Mouse (Mus musculus): Measurements from ENCODE around the gene Cd27.
A peak's percentile ranks its signal among the peaks of the same experiment; 100 is the strongest.
"Not testable (repeated sequence)": the region's sequence is repeated elsewhere in the genome, so short reads cannot be mapped to it uniquely, and the experiment has no call there.

The Cd27 gene

DNA sequence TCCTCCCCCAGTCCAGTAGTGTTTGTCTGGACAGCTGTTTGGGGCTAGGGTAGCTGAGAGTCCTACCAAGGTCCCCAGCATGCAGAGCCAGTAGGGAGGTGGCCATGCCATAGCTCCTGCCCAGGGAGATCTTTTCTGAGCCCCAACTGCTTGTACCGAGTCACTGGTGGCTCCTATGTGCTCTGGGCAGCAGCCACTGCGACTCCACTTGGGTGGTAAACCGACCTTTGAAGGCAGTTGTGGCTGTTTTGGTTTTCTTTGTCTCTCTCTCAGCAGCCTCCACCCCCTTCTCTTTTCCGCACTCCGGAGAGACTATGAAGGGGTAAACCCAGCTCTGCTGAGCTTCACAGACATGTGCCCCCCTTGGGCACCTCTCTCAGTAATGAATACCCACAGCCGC, at the start of gene Cd27:
Gene Cd27, minus strand, starts transcription at position 229 of the 400 bp plus-strand sequence.
- Histone ChIP-seq H3K27me3 (ENCODE audit: control insufficient read depth, insufficient read depth, low read length, poor library complexity, severe bottlenecking) (no peaks in the 10 kb centered on the region), H3K36me3 (ENCODE audit: control insufficient read depth, insufficient read depth, low read length, poor library complexity, severe bottlenecking) (no peaks in the 10 kb centered on the region)
- DNase-seq (ENCODE audit: low read depth, low spot score) = no peak

DNA sequence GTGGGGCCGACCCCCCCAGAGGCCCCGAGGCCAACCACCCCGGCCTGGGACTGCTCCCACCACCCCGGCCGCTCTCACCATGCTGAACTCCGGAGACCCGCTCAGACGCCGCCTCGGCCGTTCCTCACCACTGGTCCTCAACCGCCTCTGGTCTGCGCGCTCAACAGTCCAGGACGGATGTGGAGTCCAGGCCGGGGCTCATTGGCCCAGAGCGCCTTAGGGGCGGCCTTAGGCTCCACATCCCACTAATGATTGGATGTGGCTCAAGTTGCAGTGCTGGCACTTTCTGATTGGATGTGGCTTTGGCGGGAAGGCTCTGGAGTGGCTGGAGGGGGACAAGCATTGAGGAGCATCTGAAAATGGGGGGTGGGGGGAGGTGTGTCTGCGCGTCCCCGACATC, 49.1 kb upstream of the Cd27 start, which contains the start of gene Tuba3a:
Gene Tuba3a, minus strand, starts transcription at position 153 of the 400 bp plus-strand sequence.
- Histone ChIP-seq H3K27me3 (ENCODE audit: control insufficient read depth, insufficient read depth, low read length, poor library complexity, severe bottlenecking) (no peaks in the 10 kb centered on the region), H3K36me3 (ENCODE audit: control insufficient read depth, insufficient read depth, low read length, poor library complexity, severe bottlenecking) (no peaks in the 10 kb centered on the region)
- DNase-seq (ENCODE audit: low read depth, low spot score) = no peak

- Histone ChIP-seq H3K27me3 (ENCODE audit: control insufficient read depth, insufficient read depth, low read length, poor library complexity, severe bottlenecking) (no peaks in the 10 kb centered on the region), H3K36me3 (ENCODE audit: control insufficient read depth, insufficient read depth, low read length, poor library complexity, severe bottlenecking) (no peaks in the 10 kb centered on the region)
- no peak for DNase-seq (ENCODE audit: low read depth, low spot score)
Observed at GRCm38 (mm10) chr6:125284751-125285150, 47.9 kb upstream of the Cd27 start.

DNA sequence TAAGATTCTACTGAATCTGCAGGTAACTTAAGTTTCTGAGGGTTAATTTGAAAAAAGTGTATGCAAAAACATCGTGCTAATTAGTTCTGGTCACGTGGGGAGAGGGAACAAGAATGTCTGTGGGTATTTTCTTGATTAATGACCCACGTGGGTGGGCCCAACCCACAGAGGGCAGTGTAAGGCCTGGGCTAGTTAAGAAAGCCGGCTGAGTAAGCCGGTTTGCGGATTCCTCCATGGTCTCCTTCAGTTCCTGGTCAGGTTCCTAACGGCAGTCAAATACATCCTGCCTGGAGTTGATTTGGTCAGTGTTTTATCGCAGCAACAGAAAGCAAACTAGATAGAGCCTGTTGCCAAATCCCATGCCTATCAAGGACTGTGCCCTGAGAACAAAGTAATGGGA, 47.4 kb upstream of the Cd27 start:
- Histone ChIP-seq H3K27me3 (ENCODE audit: control insufficient read depth, insufficient read depth, low read length, poor library complexity, severe bottlenecking) (no peaks in the 10 kb centered on the region), H3K36me3 (ENCODE audit: control insufficient read depth, insufficient read depth, low read length, poor library complexity, severe bottlenecking) (no peaks in the 10 kb centered on the region)
- DNase-seq (ENCODE audit: low read depth, low spot score) = no peak

GRCm38 (mm10) chr6:125282721-125283120, 45.9 kb upstream of the Cd27 start:
- not testable (repeated sequence) for H3K36me3 ChIP-seq (ENCODE audit: control insufficient read depth, insufficient read depth, low read length, poor library complexity, severe bottlenecking); DNase-seq (ENCODE audit: low read depth, low spot score); H3K27me3 ChIP-seq (ENCODE audit: control insufficient read depth, insufficient read depth, low read length, poor library complexity, severe bottlenecking)

DNA sequence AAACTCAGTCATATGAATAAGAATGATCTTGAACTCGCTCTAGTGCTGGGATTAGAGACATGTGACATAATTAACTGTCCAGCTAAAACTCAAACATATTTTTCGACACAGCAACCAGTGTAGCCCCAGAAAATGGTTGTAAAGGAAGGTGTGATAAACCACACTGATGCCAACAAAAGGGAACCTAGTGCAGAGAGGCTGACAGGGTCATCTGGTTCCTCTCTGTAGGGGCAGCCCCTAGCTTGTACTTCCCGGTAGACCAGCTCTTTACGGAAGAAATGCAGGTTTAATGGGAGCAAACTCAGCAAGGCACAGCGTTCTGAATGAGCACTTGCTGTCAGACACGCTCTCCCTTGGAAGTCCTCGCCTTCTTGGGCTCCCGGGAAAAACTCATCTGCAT, 42.9 kb upstream of the Cd27 start:
- DNase-seq (ENCODE audit: low read depth, low spot score) = peak; percentile 36
- Histone ChIP-seq H3K36me3 (ENCODE audit: control insufficient read depth, insufficient read depth, low read length, poor library complexity, severe bottlenecking) (no peaks in the 10 kb centered on the region), H3K27me3 (ENCODE audit: control insufficient read depth, insufficient read depth, low read length, poor library complexity, severe bottlenecking) (no peaks in the 10 kb centered on the region)

- no peaks in the 10 kb centered on the region for H3K36me3 ChIP-seq (ENCODE audit: control insufficient read depth, insufficient read depth, low read length, poor library complexity, severe bottlenecking)
- no peaks in the 10 kb centered on the region for H3K27me3 ChIP-seq (ENCODE audit: control insufficient read depth, insufficient read depth, low read length, poor library complexity, severe bottlenecking)
- peak; percentile 62 for DNase-seq (ENCODE audit: low read depth, low spot score)
Observed at GRCm38 (mm10) chr6:125274841-125275563, 38.2 kb upstream of the Cd27 start.

GRCm38 (mm10) chr6:125272228-125272785, 35.5 kb upstream of the Cd27 start:
- peak; percentile 89 for DNase-seq (ENCODE audit: low read depth, low spot score)
- Histone ChIP-seq H3K36me3 (ENCODE audit: control insufficient read depth, insufficient read depth, low read length, poor library complexity, severe bottlenecking) (no peaks in the 10 kb centered on the region), H3K27me3 (ENCODE audit: control insufficient read depth, insufficient read depth, low read length, poor library complexity, severe bottlenecking) (no peaks in the 10 kb centered on the region)

GRCm38 (mm10) chr6:125271455-125272227, 34.8 kb upstream of the Cd27 start:
- Histone ChIP-seq H3K36me3 (ENCODE audit: control insufficient read depth, insufficient read depth, low read length, poor library complexity, severe bottlenecking) (no peaks in the 10 kb centered on the region), H3K27me3 (ENCODE audit: control insufficient read depth, insufficient read depth, low read length, poor library complexity, severe bottlenecking) (no peaks in the 10 kb centered on the region)
- DNase-seq (ENCODE audit: low read depth, low spot score) = peak; percentile 93

- no peak for DNase-seq (ENCODE audit: low read depth, low spot score)
- Histone ChIP-seq H3K36me3 (ENCODE audit: control insufficient read depth, insufficient read depth, low read length, poor library complexity, severe bottlenecking) (no peaks in the 10 kb centered on the region), H3K27me3 (ENCODE audit: control insufficient read depth, insufficient read depth, low read length, poor library complexity, severe bottlenecking) (no peaks in the 10 kb centered on the region)
Observed at GRCm38 (mm10) chr6:125268799-125269198, 32.0 kb upstream of the Cd27 start.

- Histone ChIP-seq H3K27me3 (ENCODE audit: control insufficient read depth, insufficient read depth, low read length, poor library complexity, severe bottlenecking) (no peaks in the 10 kb centered on the region), H3K36me3 (ENCODE audit: control insufficient read depth, insufficient read depth, low read length, poor library complexity, severe bottlenecking) (no peaks in the 10 kb centered on the region)
- no peak for DNase-seq (ENCODE audit: low read depth, low spot score)
Observed at GRCm38 (mm10) chr6:125267469-125267868, 30.7 kb upstream of the Cd27 start.

DNA sequence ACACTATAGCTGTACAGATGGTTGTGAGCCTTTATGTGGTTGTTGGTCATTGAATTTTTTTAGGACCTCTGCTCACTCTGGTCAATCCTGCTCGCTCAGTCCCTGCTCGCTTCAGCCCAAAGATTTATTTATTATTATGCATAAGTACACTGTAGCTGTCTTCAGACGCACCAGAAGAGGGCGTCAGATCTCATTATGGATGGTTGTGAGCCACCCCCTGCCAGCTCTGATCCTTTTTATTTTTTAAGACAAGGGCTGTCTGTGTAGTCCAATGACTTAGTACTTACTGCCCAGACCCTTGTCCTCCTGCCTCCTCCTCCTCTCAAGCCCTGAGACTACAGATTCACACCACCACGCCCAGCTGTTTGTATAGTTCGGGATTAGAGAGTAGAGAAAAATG, 29.8 kb upstream of the Cd27 start:
- H3K27me3 ChIP-seq (ENCODE audit: control insufficient read depth, insufficient read depth, low read length, poor library complexity, severe bottlenecking); H3K36me3 ChIP-seq (ENCODE audit: control insufficient read depth, insufficient read depth, low read length, poor library complexity, severe bottlenecking); DNase-seq (ENCODE audit: low read depth, low spot score): not testable (repeated sequence)

DNA sequence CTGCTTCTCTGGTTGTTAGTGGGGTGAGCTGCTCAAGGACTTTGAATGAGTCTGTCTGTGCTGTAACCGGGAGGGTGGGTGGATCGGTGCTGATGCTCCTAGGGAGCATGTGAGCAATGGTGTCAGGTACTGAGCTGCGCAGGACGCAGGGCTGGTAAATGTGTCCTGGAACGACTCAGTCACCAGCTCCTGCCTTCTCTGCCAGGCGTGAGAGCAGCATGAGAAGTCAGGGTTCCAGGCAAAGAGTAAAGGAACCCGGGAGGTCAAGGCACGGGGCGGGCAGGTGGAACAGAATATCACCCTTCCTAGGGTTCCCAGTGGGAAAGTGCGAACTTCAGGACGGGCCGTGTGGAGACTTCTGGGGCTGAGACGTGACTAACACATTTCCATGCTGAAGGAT, 29.3 kb upstream of the Cd27 start:
- Histone ChIP-seq H3K36me3 (ENCODE audit: control insufficient read depth, insufficient read depth, low read length, poor library complexity, severe bottlenecking) (no peaks in the 10 kb centered on the region), H3K27me3 (ENCODE audit: control insufficient read depth, insufficient read depth, low read length, poor library complexity, severe bottlenecking) (no peaks in the 10 kb centered on the region)
- DNase-seq (ENCODE audit: low read depth, low spot score) = no peak

GRCm38 (mm10) chr6:125265239-125265638, 28.4 kb upstream of the Cd27 start:
- no peaks in the 10 kb centered on the region for H3K36me3 ChIP-seq (ENCODE audit: control insufficient read depth, insufficient read depth, low read length, poor library complexity, severe bottlenecking)
- H3K27me3 ChIP-seq (ENCODE audit: control insufficient read depth, insufficient read depth, low read length, poor library complexity, severe bottlenecking) = no peaks in the 10 kb centered on the region
- peak; percentile 89 for DNase-seq (ENCODE audit: low read depth, low spot score)

DNA sequence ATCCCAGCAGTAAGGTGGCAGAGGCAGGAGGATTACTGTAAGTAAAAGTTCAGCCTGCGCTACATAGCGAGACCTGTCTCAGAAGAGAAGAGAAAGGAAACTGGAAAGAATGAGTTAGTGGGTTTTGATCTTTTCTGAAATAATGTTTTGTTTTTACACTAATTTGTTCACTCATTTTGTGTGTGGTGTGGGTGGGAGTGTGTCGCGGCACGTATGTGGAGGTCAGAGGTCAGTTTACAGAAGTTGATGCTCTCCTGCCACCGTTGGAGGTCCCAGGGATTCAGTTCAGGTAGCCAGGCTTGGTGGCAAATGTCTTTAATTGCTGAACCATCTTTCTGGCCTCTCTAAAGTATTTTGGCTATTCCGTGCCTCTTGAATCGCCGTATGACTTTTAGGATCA, 27.4 kb upstream of the Cd27 start:
- DNase-seq (ENCODE audit: low read depth, low spot score) = no peak
- Histone ChIP-seq H3K36me3 (ENCODE audit: control insufficient read depth, insufficient read depth, low read length, poor library complexity, severe bottlenecking) (no peaks in the 10 kb centered on the region), H3K27me3 (ENCODE audit: control insufficient read depth, insufficient read depth, low read length, poor library complexity, severe bottlenecking) (no peaks in the 10 kb centered on the region)
